Mouse (Mus musculus) layer of hippocampus, adult 8-10 months (tissue): ENCODE measurements around the gene Hcfc1r1. TPM values are rescaled to one million over a fixed set of nuclear protein-coding genes. Genes with fewer than 3 reads are reported as not detected.
A peak's percentile ranks its signal among the peaks of the same experiment; 100 is the strongest.

Experiments
- DNase-seq, 2 experiments: peaks; one replicate each; pipeline ENCODE4 v3.0.0; 2022; ENCODE audit warnings: low spot score in 2 of 2
- total RNA-seq, 4 experiments: library from RNA; stranded (reverse); gene quantifications; 2 replicates each; pipeline ENCODE4 v1.2.4; 2022

Hcfc1r1 gene
- total RNA-seq, 4 experiments from 2014 or later: 104 to 122 (median 108) TPM

GRCm38 (mm10) chr17:23675127-23675526, 1.7 kb downstream of the Hcfc1r1 start:
- DNase-seq: no peak

GRCm38 (mm10) chr17:23675564-23676281, 2.3 kb downstream of the Hcfc1r1 start:
- DNase-seq: no peak

- no peak for DNase-seq
Observed at GRCm38 (mm10) chr17:23676473-23677031, 3.2 kb downstream of the Hcfc1r1 start.

GRCm38 (mm10) chr17:23677236-23677679, 3.9 kb downstream of the Hcfc1r1 start, which contains the start of gene Tnfrsf12a:
Gene Tnfrsf12a, minus strand, starts transcription at chr17:23677468.
- peak; percentile 62 to 65 for DNase-seq

GRCm38 (mm10) chr17:23679127-23679835, 5.9 kb downstream of the Hcfc1r1 start, which contains the start of gene Cldn6:
Gene Cldn6, plus strand, starts transcription at chr17:23679249.
- DNase-seq: no peak

GRCm38 (mm10) chr17:23680336-23680735, 6.9 kb downstream of the Hcfc1r1 start:
- DNase-seq: no peak

- DNase-seq: no peak
Observed at GRCm38 (mm10) chr17:23681086-23681485, 7.7 kb downstream of the Hcfc1r1 start.

GRCm38 (mm10) chr17:23682092-23682491, 8.7 kb downstream of the Hcfc1r1 start:
- no peak for DNase-seq

- no peak for DNase-seq
Observed at GRCm38 (mm10) chr17:23682530-23682929, 9.1 kb downstream of the Hcfc1r1 start.

- no peak for DNase-seq
Observed at GRCm38 (mm10) chr17:23683226-23683625, 9.8 kb downstream of the Hcfc1r1 start.

- DNase-seq: no peak
Observed at GRCm38 (mm10) chr17:23683856-23684672, 10.7 kb downstream of the Hcfc1r1 start, which contains the start of gene Cldn9. Gene Cldn9, minus strand, starts transcription at chr17:23684026.

GRCm38 (mm10) chr17:23694491-23694890, 21.1 kb downstream of the Hcfc1r1 start:
- no peak for DNase-seq

GRCm38 (mm10) chr17:23695801-23696200, 22.4 kb downstream of the Hcfc1r1 start:
- DNase-seq: no peak

- DNase-seq: no peak
Observed at GRCm38 (mm10) chr17:23699131-23700077, 26.0 kb downstream of the Hcfc1r1 start.

- DNase-seq: peak; percentile 88 to 89
Observed at GRCm38 (mm10) chr17:23700079-23700478, 26.7 kb downstream of the Hcfc1r1 start.

- DNase-seq: no peak
Observed at GRCm38 (mm10) chr17:23703301-23703700, 29.9 kb downstream of the Hcfc1r1 start.

- DNase-seq: peak in 1 of 2 experiments; percentile 30
Observed at GRCm38 (mm10) chr17:23704741-23705140, 31.3 kb downstream of the Hcfc1r1 start.

GRCm38 (mm10) chr17:23705525-23706104, 32.2 kb downstream of the Hcfc1r1 start:
- no peak for DNase-seq

GRCm38 (mm10) chr17:23706212-23706611, 32.8 kb downstream of the Hcfc1r1 start:
- peak; percentile 34 to 72 for DNase-seq

GRCm38 (mm10) chr17:23717003-23717402, 43.6 kb downstream of the Hcfc1r1 start:
- no peak for DNase-seq
